Mouse (Mus musculus): ENCODE measurements around the gene Rhot2.

GRCm38 (mm10) chr17:25869498-25869897 lies 24.8 kb upstream of the Rhot2 start:
- TF ChIP-seq CTCF (IDR thresholded peaks at IDR 0.05; ENCODE audit: low read depth, low read length) = no peak
- TF ChIP-seq POLR2A (IDR thresholded peaks at IDR 0.05; ENCODE audit: borderline replicate concordance, low read depth, low read length) = no peak

All from bone marrow macrophage, adult 2 months (primary cell).